Mouse (Mus musculus): ENCODE measurements around the gene Pea15a. TPM values are rescaled to one million over a fixed set of nuclear protein-coding genes. Genes with fewer than 3 reads are reported as not detected.

Gene Pea15a
- polyA plus RNA-seq, 1 experiment from 2014 or later = 91.8 TPM

DNA sequence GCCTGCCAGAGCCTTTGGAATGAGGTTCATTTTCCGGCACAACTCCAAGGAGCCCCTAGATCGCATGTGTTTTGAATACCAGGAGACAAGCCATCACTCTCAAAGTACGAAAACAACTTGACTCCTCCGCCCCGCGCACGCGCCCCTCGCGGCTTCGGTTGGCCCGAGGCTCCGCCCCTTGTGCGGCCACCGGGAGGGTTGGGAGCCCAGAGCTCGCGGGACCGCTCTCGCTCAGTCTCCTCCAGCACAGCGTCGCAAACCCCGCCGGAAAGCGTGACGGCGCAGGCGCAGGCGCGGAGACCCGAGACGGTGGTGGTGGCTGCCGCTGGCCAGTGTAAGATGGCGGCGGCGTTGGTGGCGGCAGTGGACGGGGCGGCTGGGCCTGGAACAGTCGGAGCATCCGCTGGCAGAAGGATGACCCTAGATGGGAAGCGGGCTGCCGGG lies 58.7 kb downstream of the Pea15a start, which contains the start of gene Dcaf8:
Gene Dcaf8, plus strand, starts transcription at position 250 of the 444 bp plus-strand sequence.
- WGBS = under 1% methylated on average over 39 of the region's 42 CpGs
- peak within 1 kb of the TSS; percentile 97 for H3K27ac ChIP-seq
- no peaks in the 10 kb centered on the region for H3K9me3 ChIP-seq (replicated peaks; ENCODE audit: low read length)
- no peaks in the 10 kb centered on the region for H3K27me3 ChIP-seq (ENCODE audit: insufficient read depth, low read length)
- H3K4me1 ChIP-seq (replicated peaks; ENCODE audit: insufficient read depth, low read length) = 0 out of 2 replicates have a peak, but pooled peaks cover 8% of the 10 kb centered on the region
- H3K36me3 ChIP-seq (ENCODE audit: insufficient read depth, low read length) = peaks cover 16% of the 10 kb centered on the region
- ATAC-seq (replicated peaks; ENCODE audit: low FRiP score, low read depth) (peak; percentile 99), DNase-seq (ENCODE audit: low spot score) (peak; percentile 98)
- H3K4me2 ChIP-seq (ENCODE audit: low read length) = peak within 1 kb of the TSS; percentile 72
- H3K9ac ChIP-seq (ENCODE audit: low read depth, low read length) = peak within 1 kb of the TSS; percentile 99
- no peak for TF ChIP-seq CTCF (IDR thresholded peaks at IDR 0.05; ENCODE audit: low read depth)
- peak within 1 kb of the TSS; percentile 92 for H3K4me3 ChIP-seq (replicated peaks; ENCODE audit: low read depth, low read length)

Other genes with a start within 250 kb of the Pea15a start
- 13.6 and 13.8 TPM in 2 replicates for gene Vangl2, start 178.4 kb downstream of the Pea15a start, polyA plus RNA-seq (2015; fragmentation: Nextera tagmentation; extraction: Ambion mirVana)
- not detected in 2 replicates for gene Nhlh1, start 149.2 kb downstream of the Pea15a start, polyA plus RNA-seq (2015; fragmentation: Nextera tagmentation; extraction: Ambion mirVana)
- gene Copa, start 124.3 kb downstream of the Pea15a start, polyA plus RNA-seq (2015; fragmentation: Nextera tagmentation; extraction: Ambion mirVana) = 143 and 163 TPM in 2 replicates
- 129 and 135 TPM in 2 replicates for gene Ncstn, start 124.0 kb downstream of the Pea15a start, polyA plus RNA-seq (2015; fragmentation: Nextera tagmentation; extraction: Ambion mirVana)
- gene Pex19, start 80.0 kb downstream of the Pea15a start, polyA plus RNA-seq (2015; fragmentation: Nextera tagmentation; extraction: Ambion mirVana) = 133 and 136 TPM in 2 replicates
- gene Dcaf8, start 58.7 kb downstream of the Pea15a start, polyA plus RNA-seq (2015; fragmentation: Nextera tagmentation; extraction: Ambion mirVana) = 110 and 123 TPM in 2 replicates
- gene Casq1, start 13.1 kb upstream of the Pea15a start, polyA plus RNA-seq (2015; fragmentation: Nextera tagmentation; extraction: Ambion mirVana) = 2.4 and 3.1 TPM in 2 replicates
- not detected in 2 replicates for gene Atp1a4, start 51.6 kb upstream of the Pea15a start, polyA plus RNA-seq (2015; fragmentation: Nextera tagmentation; extraction: Ambion mirVana)
- gene Igsf8, start 54.8 kb upstream of the Pea15a start, polyA plus RNA-seq (2015; fragmentation: Nextera tagmentation; extraction: Ambion mirVana) = 39.0 and 43.0 TPM in 2 replicates
- gene Atp1a2, start 91.3 kb upstream of the Pea15a start, polyA plus RNA-seq (2015; fragmentation: Nextera tagmentation; extraction: Ambion mirVana) = 1.6 and 2.0 TPM in 2 replicates
- 0.03 and 0.06 TPM in 2 replicates for gene Kcnj9, start 122.5 kb upstream of the Pea15a start, polyA plus RNA-seq (2015; fragmentation: Nextera tagmentation; extraction: Ambion mirVana)
- gene Kcnj10, start 134.4 kb upstream of the Pea15a start, polyA plus RNA-seq (2015; fragmentation: Nextera tagmentation; extraction: Ambion mirVana) = 3.3 and 4.2 TPM in 2 replicates
- gene Pigm, start 169.7 kb upstream of the Pea15a start, polyA plus RNA-seq (2015; fragmentation: Nextera tagmentation; extraction: Ambion mirVana) = 5.8 and 6.1 TPM in 2 replicates